Mouse (Mus musculus): ENCODE data around the gene Lag3. TPM values are rescaled to one million over a fixed set of nuclear protein-coding genes. Genes with fewer than 3 reads are reported as not detected.

Lag3 gene
- total and polyA plus RNA-seq, 3 experiments, result 0.68 TPM; not detected in 2

DNA sequence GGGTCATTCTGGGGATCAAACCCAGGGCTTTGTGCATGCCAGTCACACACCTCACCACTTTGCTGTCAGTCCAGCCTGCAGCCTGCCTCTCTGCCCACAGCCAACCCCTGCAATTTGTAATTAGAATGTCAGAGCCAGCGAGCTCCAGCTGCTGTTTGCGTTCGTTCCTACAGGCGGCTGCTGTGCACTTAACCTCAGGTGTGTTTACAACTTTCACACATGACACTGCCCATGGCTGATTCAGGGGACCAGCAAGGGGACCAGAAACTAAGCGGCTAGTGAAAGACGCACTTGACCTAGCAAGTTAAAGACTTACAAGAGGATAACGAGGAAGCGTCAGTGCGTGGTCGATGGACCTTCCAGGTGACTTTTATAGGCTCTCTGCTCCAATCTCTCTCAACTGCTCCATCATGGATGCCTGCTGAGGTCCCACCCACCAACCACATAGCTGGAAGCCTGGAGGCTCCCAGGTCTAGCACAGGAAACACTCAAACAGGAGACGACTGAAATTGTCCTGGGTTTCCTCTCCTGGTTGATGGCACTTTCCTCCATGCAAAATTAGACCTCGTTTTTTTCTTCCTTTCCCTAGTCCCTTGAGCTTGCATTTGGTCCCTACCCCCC, 13.8 kb upstream of the Lag3 start:
- H3K4me3 ChIP-seq (ENCODE audit: low read depth, low read length), result no peak overlapping the region
- H3K27me3 ChIP-seq (ENCODE audit: insufficient read depth, low read length), result peaks cover 31% of the 10 kb centered on the region
- no peak for DNase-seq (ENCODE audit: low spot score)
- no peaks in the 10 kb centered on the region for H3K36me3 ChIP-seq (replicated peaks)
- H3K9me3 ChIP-seq (replicated peaks), result no peaks in the 10 kb centered on the region
- TF ChIP-seq GATA2 (IDR thresholded peaks at IDR 0.05; ENCODE audit: borderline replicate concordance, low read depth, low read length) (no peak), CTCF (IDR thresholded peaks at IDR 0.05; ENCODE audit: low read depth, low read length) (no peak), GATA1 (IDR thresholded peaks at IDR 0.05; ENCODE audit: borderline replicate concordance, low read length) (no peak)
- no peak for ATAC-seq (ENCODE audit: extremely low read depth, insufficient number of reproducible peaks, low FRiP score, poor library complexity, severe bottlenecking)
- H3K4me1 ChIP-seq (ENCODE audit: insufficient read depth, low read depth, low read length), result peaks cover 15% of the 10 kb centered on the region; the same call in 1 of the 2 replicates

DNA sequence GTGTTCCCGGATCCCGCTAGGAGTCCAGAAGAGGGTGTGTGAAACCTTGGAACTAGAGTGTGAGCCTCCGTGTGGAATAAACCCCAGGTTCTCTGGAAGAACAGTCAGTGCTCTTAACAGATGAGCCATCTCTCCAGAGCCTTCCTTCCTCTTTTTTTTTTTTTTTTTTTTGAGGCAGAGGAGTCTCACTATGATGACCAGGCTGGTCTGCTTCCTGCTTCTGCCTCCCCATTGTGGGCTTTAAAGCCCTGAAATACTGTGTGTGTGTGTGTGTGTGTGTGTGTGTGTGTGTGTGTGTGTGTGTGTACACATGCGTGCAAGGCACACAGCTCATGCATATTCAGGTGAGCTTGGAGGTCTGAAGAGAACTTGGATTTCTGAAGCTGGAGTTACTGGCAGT, 10.0 kb upstream of the Lag3 start:
- ATAC-seq (ENCODE audit: extremely low read depth, insufficient number of reproducible peaks, low FRiP score, poor library complexity, severe bottlenecking) (no peak), DNase-seq (ENCODE audit: low spot score) (no peak)
- Histone ChIP-seq H3K4me1 (ENCODE audit: insufficient read depth, low read depth, low read length) (peaks cover 37% of the 10 kb centered on the region), H3K9me3 (replicated peaks) (no peaks in the 10 kb centered on the region), H3K4me3 (ENCODE audit: low read depth, low read length) (no peak overlapping the region), H3K36me3 (replicated peaks) (no peaks in the 10 kb centered on the region), H3K27me3 (ENCODE audit: insufficient read depth, low read length) (peaks cover 58% of the 10 kb centered on the region)
- TF ChIP-seq TAL1 (conservative IDR thresholded peaks at IDR 0.05; ENCODE audit: low read depth, low read length), result no peak
- no peak for TF ChIP-seq GATA2 (IDR thresholded peaks at IDR 0.05; ENCODE audit: borderline replicate concordance, low read depth, low read length)
- TF ChIP-seq POLR2AphosphoS5 (IDR thresholded peaks at IDR 0.05; ENCODE audit: insufficient replicate concordance, low read depth, low read length), result no peak
- TF ChIP-seq GATA1 (IDR thresholded peaks at IDR 0.05; ENCODE audit: borderline replicate concordance, low read length), result no peak
- no peak for TF ChIP-seq CTCF (IDR thresholded peaks at IDR 0.05; ENCODE audit: low read depth, low read length)

DNA sequence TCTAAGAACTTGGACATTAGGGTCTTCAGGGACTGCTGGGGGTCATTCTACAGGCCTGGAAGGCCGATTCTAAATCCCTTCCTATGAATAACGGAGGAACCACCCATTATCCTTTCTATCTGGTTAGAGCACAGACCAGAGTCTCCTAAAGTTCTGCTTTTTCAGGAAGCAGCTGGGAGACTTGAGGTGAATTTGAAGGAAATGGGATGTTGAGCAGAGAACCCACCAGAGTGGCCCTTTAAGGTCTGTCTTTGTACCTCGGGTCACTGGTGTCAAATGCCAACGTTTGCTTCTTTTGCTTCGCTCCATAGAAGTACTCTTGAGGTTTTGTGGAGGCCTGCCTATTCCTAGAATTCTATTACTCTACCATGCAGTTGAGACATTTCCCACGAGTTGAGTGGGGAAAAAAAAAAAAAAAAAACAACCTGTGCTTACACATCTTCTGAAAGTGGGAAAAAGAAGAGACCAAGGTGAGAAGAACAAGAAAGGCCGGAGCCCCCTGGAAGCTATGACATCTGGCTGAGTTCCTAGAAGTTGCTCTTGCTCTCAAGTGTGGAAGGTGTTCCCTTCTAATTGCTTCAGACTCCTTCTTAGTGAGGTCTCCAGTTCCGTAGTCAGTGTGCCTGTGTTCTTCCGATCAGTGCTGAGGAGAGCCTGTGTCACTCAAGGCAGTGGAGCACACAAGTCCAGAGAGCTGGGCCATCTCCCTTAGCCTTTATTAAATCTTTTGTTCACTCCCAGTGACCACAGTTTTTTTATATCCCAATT, 9.0 kb upstream of the Lag3 start:
- H3K4me1 ChIP-seq (ENCODE audit: insufficient read depth, low read depth, low read length), result peaks cover 41% of the 10 kb centered on the region
- H3K4me3 ChIP-seq (ENCODE audit: low read depth, low read length), result no peak overlapping the region
- no peak for ATAC-seq (ENCODE audit: extremely low read depth, insufficient number of reproducible peaks, low FRiP score, poor library complexity, severe bottlenecking)
- peaks cover 61% of the 10 kb centered on the region for H3K27me3 ChIP-seq (ENCODE audit: insufficient read depth, low read length)
- no peaks in the 10 kb centered on the region for H3K36me3 ChIP-seq (replicated peaks)
- no peak for TF ChIP-seq CTCF (IDR thresholded peaks at IDR 0.05; ENCODE audit: low read depth, low read length)
- H3K9me3 ChIP-seq (replicated peaks), result no peaks in the 10 kb centered on the region
- DNase-seq (ENCODE audit: low spot score), result no peak

DNA sequence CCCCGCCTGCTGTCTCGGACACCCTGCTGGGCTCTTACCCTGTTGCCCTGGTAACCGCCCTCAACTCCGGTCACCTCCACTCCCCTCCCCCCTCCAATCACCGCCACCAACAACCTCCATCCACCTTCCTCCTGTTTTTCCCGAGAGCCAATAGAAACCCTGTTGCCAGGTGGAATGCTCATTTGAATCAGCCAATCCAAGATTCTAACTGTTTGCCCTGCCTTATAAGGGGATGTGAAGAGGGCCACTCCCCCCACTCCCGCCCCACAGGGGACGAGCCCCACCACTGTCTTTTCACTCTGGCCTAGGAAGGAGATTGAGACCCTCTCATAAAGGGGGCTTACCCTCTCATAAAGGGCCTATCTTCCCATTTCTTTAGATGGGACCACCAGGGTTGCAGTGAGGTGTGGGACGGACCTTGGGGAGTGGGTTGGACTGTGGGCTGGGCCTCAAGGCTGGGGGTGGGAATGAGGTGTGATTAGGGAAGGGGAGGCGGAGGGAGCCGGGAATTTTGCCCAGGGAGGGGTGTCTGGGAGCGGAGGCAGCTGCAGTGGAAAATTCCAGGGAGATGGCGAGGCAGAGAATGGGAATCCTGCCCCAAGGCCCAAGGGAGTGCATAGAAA, 8.3 kb upstream of the Lag3 start, which contains the start of gene Ptms:
Ptms (minus strand) TSS at position 409 of the 623 bp plus-strand sequence.
- ATAC-seq (ENCODE audit: extremely low read depth, insufficient number of reproducible peaks, low FRiP score, poor library complexity, severe bottlenecking) (peak; percentile 67), DNase-seq (ENCODE audit: low spot score) (no peak)
- H3K4me3 ChIP-seq (ENCODE audit: low read depth, low read length), result no peak within 1 kb of the TSS
- peaks cover 62% of the 10 kb centered on the region for H3K27me3 ChIP-seq (ENCODE audit: insufficient read depth, low read length)
- peaks cover 41% of the 10 kb centered on the region for H3K4me1 ChIP-seq (ENCODE audit: insufficient read depth, low read depth, low read length)
- no peak for TF ChIP-seq GATA1 (IDR thresholded peaks at IDR 0.05; ENCODE audit: borderline replicate concordance, low read length)
- no peak for TF ChIP-seq POLR2AphosphoS5 (IDR thresholded peaks at IDR 0.05; ENCODE audit: insufficient replicate concordance, low read depth, low read length)
- H3K9me3 ChIP-seq (replicated peaks), result no peaks in the 10 kb centered on the region
- H3K36me3 ChIP-seq (replicated peaks), result no peaks in the 10 kb centered on the region

DNA sequence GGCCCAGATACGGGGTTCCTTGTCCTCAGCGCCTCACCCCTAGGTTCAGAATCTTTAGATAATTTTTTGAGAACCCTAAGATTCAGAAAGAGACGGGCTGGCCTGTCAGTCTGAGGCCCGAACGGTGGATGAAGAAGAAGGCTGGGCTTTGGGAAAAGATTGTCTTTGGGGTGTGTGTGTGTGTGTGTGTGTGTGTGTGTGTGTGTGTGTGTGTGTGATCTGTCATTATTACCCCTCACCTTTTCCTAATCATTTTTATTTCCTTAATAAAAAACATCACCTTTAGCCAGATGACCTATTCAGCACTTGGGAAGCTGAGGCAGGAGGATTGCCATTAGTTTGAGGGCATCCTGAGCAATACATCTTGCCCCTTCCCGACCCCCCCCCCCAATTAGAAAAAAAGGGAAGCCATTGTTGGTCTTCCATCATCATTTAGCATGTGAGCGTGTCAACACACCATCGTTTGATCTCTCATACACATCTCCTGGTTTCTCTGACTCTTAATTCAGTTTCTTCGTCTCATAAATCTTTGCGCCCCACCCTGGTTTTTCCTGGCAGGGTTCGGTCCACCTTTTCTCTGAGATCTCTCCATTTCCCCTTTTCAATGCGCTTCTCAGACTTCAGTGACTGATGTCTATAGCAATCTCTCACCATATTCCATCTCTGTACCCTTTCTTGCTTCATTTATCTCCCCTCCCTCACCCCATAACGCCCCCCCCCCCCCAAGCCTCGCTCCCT, 7.6 kb upstream of the Lag3 start:
- peaks cover 69% of the 10 kb centered on the region for H3K27me3 ChIP-seq (ENCODE audit: insufficient read depth, low read length)
- TF ChIP-seq GATA1 (IDR thresholded peaks at IDR 0.05; ENCODE audit: borderline replicate concordance, low read length) (no peak), CTCF (IDR thresholded peaks at IDR 0.05; ENCODE audit: low read depth, low read length) (no peak), TAL1 (conservative IDR thresholded peaks at IDR 0.05; ENCODE audit: low read depth, low read length) (no peak), GATA2 (IDR thresholded peaks at IDR 0.05; ENCODE audit: borderline replicate concordance, low read depth, low read length) (no peak)
- no peak overlapping the region for H3K4me3 ChIP-seq (ENCODE audit: low read depth, low read length)
- H3K9me3 ChIP-seq (replicated peaks), result no peaks in the 10 kb centered on the region
- H3K36me3 ChIP-seq (replicated peaks), result no peaks in the 10 kb centered on the region
- peaks cover 41% of the 10 kb centered on the region for H3K4me1 ChIP-seq (ENCODE audit: insufficient read depth, low read depth, low read length)
- ATAC-seq (ENCODE audit: extremely low read depth, insufficient number of reproducible peaks, low FRiP score, poor library complexity, severe bottlenecking) (no peak), DNase-seq (ENCODE audit: low spot score) (no peak)

GRCm38 (mm10) chr6:124918331-124918690, 6.8 kb upstream of the Lag3 start:
- DNase-seq (ENCODE audit: low spot score), result no peak
- H3K27me3 ChIP-seq (ENCODE audit: insufficient read depth, low read length), result peaks cover 75% of the 10 kb centered on the region
- H3K4me1 ChIP-seq (ENCODE audit: insufficient read depth, low read depth, low read length), result peaks cover 43% of the 10 kb centered on the region
- no peak for TF ChIP-seq CTCF (IDR thresholded peaks at IDR 0.05; ENCODE audit: low read depth, low read length)
- no peak for TF ChIP-seq GATA1 (IDR thresholded peaks at IDR 0.05; ENCODE audit: borderline replicate concordance, low read length)
- TF ChIP-seq GATA2 (IDR thresholded peaks at IDR 0.05; ENCODE audit: borderline replicate concordance, low read depth, low read length), result no peak
- TF ChIP-seq TAL1 (conservative IDR thresholded peaks at IDR 0.05; ENCODE audit: low read depth, low read length), result no peak
- no peak for TF ChIP-seq POLR2AphosphoS5 (IDR thresholded peaks at IDR 0.05; ENCODE audit: insufficient replicate concordance, low read depth, low read length)
- H3K9me3 ChIP-seq (replicated peaks), result no peaks in the 10 kb centered on the region
- H3K36me3 ChIP-seq (replicated peaks), result no peaks in the 10 kb centered on the region
- peak overlapping the region; percentile 74 for H3K4me3 ChIP-seq (ENCODE audit: low read depth, low read length)
- no peak for ATAC-seq (ENCODE audit: extremely low read depth, insufficient number of reproducible peaks, low FRiP score, poor library complexity, severe bottlenecking)
